Mouse (Mus musculus): ENCODE data around the gene Gm7361. TPM values are rescaled to one million over a fixed set of nuclear protein-coding genes. Genes with fewer than 3 reads are reported as not detected.
"Not testable (repeated sequence)": the region's sequence is repeated elsewhere in the genome, so short reads cannot be mapped to it uniquely, and the experiment has no call there.

Gene Gm7361
- not detected for total RNA-seq (2021)

- not testable (repeated sequence) for DNase-seq
Measured at GRCm38 (mm10) chr5:26257391-26257790, at the start of gene Gm7361. Gene Gm7361 (plus strand): TSS chr5:26257691.

DNA sequence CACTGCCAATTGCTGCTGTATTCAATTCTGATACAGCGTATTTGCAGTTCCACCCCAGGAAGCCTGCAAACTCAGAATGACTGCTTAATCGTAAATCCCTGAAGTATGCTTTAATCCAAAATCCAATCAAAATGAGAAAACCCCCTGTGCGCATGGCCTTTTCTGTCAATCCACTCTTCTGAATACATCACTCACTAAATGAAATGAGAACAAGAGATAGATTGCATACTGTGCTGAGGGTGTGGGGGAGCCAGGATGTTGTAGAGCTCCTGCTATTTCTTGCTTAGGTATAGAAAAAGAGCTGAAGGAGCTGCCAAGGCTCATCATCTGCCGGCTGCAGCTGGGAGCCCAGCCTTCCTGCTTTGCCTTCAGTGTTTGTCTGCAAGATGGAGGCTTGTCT lies 46.5 kb upstream of the Gm7361 start:
- no peak for DNase-seq

DNA sequence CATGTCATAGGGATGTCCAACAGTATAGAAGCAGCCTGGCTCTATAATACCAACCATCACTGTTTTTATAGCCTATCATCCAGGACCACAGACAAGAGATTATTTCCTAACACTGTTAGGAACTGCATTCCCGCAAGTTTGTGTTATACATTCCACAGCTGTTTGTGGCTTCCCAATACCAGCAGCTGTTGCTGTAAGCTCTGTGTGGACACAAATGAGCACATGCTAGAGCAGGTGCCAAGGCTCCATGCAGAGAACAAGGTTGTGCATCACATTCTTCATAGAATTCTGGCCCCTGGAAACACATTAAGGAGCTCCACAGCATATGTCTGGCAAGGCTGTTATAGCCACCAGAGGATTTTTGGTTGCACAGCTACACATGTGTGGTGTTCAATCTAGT lies 35.4 kb upstream of the Gm7361 start:
- no peak for DNase-seq

DNA sequence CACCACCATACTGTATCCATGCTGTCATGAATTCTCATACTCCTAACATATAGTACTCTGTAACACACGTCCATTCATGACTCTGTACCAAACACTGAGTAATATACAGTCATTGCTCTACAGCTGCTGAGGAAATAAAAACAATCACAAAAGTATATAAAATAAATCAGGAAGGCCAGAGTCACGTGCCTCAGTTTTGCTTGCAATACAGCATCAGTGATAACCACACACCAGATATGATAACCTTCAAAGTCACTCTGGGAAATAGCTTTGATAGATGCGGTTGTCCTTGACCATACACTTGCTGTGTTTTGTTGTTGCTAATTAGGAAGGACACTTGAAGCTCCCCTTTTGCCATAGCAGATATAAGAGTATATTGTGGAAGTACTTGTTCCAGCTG lies 9.2 kb downstream of the Gm7361 start:
- not testable (repeated sequence) for DNase-seq

- no peak for DNase-seq
Measured at GRCm38 (mm10) chr5:26280361-26280760, 22.9 kb downstream of the Gm7361 start.

- no peak for DNase-seq
Measured at GRCm38 (mm10) chr5:26281717-26282116, 24.2 kb downstream of the Gm7361 start.

- peak; percentile 56 for DNase-seq
Measured at GRCm38 (mm10) chr5:26282282-26282681, 24.8 kb downstream of the Gm7361 start.

- DNase-seq, result no peak
Measured at GRCm38 (mm10) chr5:26283399-26283798, 25.9 kb downstream of the Gm7361 start.

DNA sequence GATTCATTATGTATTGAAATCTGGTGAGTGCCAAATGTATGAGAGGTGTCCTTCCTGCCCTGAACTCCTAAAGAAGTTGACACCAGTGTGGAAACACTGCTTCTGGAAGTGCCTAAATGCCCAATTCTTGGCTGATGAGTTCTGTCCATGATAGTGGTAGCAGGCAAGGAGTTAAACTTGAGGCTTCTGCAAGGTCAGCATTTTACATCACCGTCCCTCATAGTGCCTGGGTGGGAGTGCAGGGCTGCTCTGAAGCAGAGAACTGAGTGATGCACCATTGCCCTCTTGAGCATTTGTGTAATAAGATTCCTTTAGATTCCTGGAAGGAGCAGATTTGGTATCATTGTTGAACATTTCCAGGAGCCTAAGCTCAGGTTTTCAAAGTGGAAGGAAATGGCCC lies 34.1 kb downstream of the Gm7361 start:
- no peak for DNase-seq

- DNase-seq, result no peak
Measured at GRCm38 (mm10) chr5:26293258-26293657, 35.8 kb downstream of the Gm7361 start.

Other genes starting within 250 kb of the Gm7361 start
- gene Gm5862, start 234.8 kb upstream of the Gm7361 start, total RNA-seq (2021), result not detected
- gene Speer4a, start 218.1 kb upstream of the Gm7361 start, total RNA-seq (2021), result not detected
- gene Gm7347, start 199.1 kb upstream of the Gm7361 start, total RNA-seq (2021), result not detected
- gene Gm10471, start 168.4 kb upstream of the Gm7361 start, total RNA-seq (2021), result not detected
- not detected for gene 5031410I06Rik, start 152.3 kb upstream of the Gm7361 start, total RNA-seq (2021)
- not detected for gene Gm10220, start 136.3 kb upstream of the Gm7361 start, total RNA-seq (2021)

All from heart, postnatal 4 days (tissue).